Mouse (Mus musculus) cortical plate, adult 2 months (tissue): ENCODE data around the gene Gm10840. TPM values are rescaled to one million over a fixed set of nuclear protein-coding genes. Genes with fewer than 3 reads are reported as not detected.
"Not testable (repeated sequence)": the region's sequence is repeated elsewhere in the genome, so short reads cannot be mapped to it uniquely, and the experiment has no call there.

Experiments used
- H3K27ac ChIP-seq: fragments of 200-500 bp; 2 replicates; pipeline ENCODE4 v1.5.1; 2012; ENCODE audit warnings: low read length, control low read depth, inconsistent platforms; ENCODE audit not compliant: insufficient read depth
- H3K4me1 ChIP-seq: fragments of 200-500 bp; 2 replicates; pipeline ENCODE4 v1.6.1; 2011; ENCODE audit warnings: low read length; ENCODE audit not compliant: control insufficient read depth, insufficient read depth
- H3K4me3 ChIP-seq: fragments of 200-500 bp; 2 replicates; pipeline ENCODE4 v1.5.1; 2011; ENCODE audit warnings: mild to moderate bottlenecking, low read length, control low read depth; ENCODE audit not compliant: insufficient read depth
- CTCF ChIP-seq: fragments of 200-500 bp; IDR thresholded peaks from 2 replicates; pipeline ENCODE4 v1.5.1; 2011; ENCODE audit warnings: mild to moderate bottlenecking, control low read depth, low read length; ENCODE audit not compliant: insufficient read depth; ENCODE audit errors: extremely low read depth
- POLR2A ChIP-seq: fragments of 200-500 bp; IDR thresholded peaks from 2 replicates; pipeline ENCODE4 v1.6.1; 2011; ENCODE audit warnings: mild to moderate bottlenecking, low read length, control low read depth; ENCODE audit not compliant: insufficient read depth; ENCODE audit errors: extremely low read depth
- polyA plus RNA-seq: library from polyadenylated mRNA; depleted of rRNA; stranded (reverse); fragments of >200 nt; gene quantifications from 2 replicates; pipeline ENCODE4 v1.2.3, GENCODE M21; 2012; rRNA removed

The Gm10840 gene
- polyA plus RNA-seq: not detected in 2 replicates

DNA sequence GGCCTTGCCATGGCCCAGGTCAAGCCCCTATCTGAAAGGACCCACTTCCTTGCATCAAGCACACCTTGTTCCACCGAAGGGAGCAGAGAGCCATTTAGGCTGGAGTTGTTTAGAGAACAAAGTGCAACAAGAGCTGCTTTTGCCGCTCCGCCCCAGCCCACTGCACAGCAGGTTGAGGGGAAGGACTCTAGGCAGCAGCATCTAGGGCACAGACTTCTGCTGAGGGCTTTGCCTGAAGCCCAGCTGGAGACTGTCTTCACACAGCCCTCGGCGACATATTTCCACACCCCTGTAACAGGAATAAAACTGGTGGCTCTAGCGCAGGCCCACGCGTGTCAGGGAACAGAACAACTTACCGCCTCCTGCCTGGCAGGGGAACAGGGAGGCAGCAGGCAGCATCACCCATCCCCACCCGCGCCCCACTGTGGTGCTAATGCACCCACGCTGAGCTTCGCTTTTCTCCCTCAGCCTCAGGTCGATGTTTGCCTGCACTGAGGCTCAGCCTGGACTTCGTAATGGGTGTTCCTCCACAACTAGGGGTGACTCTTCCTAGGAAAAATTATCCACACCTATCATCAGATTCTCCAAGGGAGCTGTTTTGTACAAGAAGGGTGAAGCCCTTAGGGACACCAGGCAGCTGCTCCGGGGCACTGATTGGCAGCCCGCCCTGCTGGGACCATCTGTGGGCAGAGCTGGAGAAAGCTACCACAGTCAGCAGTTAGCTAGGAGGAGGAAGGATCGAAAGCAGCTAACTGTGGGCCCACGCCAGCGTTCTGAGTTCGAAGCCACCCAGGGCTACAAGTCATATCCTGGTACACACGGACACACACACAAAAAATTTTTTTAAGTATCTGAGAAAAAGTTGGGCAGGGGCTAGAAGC lies at the start of gene Gm10840, which contains the start of gene Limd2:
Gene Gm10840, plus strand, starts transcription at position 10 of the 881 bp plus-strand sequence.
Gene Limd2, minus strand, starts transcription at position 20 of the 881 bp plus-strand sequence.
- peak within 1 kb of the TSS; percentile 100 for H3K27ac ChIP-seq
- H3K4me3 ChIP-seq: peak within 1 kb of the TSS; percentile 93
- no peak for TF ChIP-seq CTCF
- TF ChIP-seq POLR2A: peak; percentile 76
- no peaks in the 10 kb centered on the region; the same call in 1 of the 2 replicates for H3K4me1 ChIP-seq

DNA sequence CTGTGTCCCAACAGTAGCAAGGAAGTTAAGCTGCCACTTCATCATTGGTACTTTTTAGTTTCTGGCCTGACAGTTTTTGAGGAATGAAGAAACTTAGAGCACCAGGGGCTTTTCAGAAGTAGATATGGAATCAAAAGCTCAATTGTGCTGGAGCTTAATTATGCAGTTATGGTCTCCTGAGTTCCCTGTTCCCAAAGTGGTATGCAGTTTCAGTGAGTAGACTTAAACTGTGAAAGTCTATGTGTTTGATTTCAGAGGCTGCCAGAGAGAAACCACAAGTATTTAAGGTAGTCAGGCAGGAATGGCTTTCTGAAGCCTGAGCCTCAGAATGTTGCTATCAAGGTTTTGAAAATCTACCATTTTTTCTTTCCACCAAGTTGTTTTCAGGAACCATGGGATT lies 49.0 kb upstream of the Gm10840 start:
- H3K27ac ChIP-seq: no peak overlapping the region
- no peaks in the 10 kb centered on the region for H3K4me1 ChIP-seq
- TF ChIP-seq POLR2A (no peak), CTCF (no peak)
- no peak overlapping the region for H3K4me3 ChIP-seq

- H3K4me3 ChIP-seq: no peak overlapping the region
- peaks cover 4% of the 10 kb centered on the region; the same call in 1 of the 2 replicates for H3K4me1 ChIP-seq
- no peak for TF ChIP-seq POLR2A
- TF ChIP-seq CTCF: no peak
- H3K27ac ChIP-seq: peak overlapping the region; percentile 12; the same call in 1 of the 2 replicates
These were observed 38.4 kb upstream of the Gm10840 start for GRCm38 (mm10) chr11:106122221-106122620.

- Histone ChIP-seq H3K4me3 (no peak overlapping the region), H3K4me1 (peaks cover 4% of the 10 kb centered on the region; the same call in 1 of the 2 replicates), H3K27ac (peak overlapping the region; percentile 12; the same call in 1 of the 2 replicates)
- TF ChIP-seq CTCF (no peak), POLR2A (no peak)
These were observed 37.9 kb upstream of the Gm10840 start for GRCm38 (mm10) chr11:106122736-106123135.

DNA sequence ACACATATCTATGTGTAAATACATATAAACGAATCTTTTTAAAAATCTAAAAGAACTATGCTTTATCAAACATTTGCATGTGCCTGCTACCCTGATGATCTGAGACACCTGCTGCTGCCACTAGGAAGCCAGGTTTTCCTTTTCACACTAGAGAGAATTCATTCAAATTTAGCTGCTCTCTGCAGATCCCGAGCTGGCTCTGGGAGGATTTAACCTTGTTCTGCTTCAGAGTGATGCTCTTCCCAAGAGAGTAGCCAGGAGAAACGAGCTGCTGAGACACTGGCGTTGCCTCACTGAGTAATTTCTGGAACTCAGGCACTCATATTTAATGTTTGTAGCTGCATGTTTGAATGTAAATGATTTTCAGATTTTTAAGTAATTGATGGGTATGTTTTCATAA lies 35.9 kb upstream of the Gm10840 start:
- Histone ChIP-seq H3K4me1 (peaks cover 4% of the 10 kb centered on the region; the same call in 1 of the 2 replicates), H3K4me3 (no peak overlapping the region), H3K27ac (no peak overlapping the region)
- TF ChIP-seq CTCF (no peak), POLR2A (no peak)

GRCm38 (mm10) chr11:106125827-106126226 lies 34.8 kb upstream of the Gm10840 start:
- Histone ChIP-seq H3K4me1 (peaks cover 4% of the 10 kb centered on the region; the same call in 1 of the 2 replicates), H3K27ac (no peak overlapping the region)
- no peak for TF ChIP-seq CTCF
- no peak for TF ChIP-seq POLR2A

GRCm38 (mm10) chr11:106126727-106127373 lies 33.8 kb upstream of the Gm10840 start:
- not testable (repeated sequence) for H3K4me3 ChIP-seq, H3K27ac ChIP-seq, H3K4me1 ChIP-seq

More at GRCm38 (mm10) chr11:106125827-106126226, 34.8 kb upstream of the Gm10840 start:
- no peak overlapping the region for H3K4me3 ChIP-seq

DNA sequence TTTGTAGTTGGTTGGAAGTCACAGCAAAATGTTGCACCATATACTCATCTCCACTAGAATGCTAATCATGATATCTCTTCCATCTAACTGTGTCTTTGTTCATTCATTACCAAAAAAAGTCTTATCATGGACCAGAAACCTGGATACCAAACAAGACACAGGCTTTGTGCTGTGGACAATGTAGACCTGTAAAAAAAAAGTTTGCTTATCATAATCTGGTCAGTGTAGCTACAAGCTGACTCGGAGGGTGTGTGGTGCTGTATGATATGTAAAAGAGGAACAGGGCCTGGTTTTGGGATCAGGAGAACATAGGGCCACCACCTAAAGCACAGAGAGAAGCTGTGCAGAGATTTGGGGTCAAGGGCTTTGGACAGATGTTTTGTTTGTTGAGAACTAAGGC lies 31.2 kb upstream of the Gm10840 start:
- no peaks in the 10 kb centered on the region; the same call in 1 of the 2 replicates for H3K4me1 ChIP-seq
- H3K27ac ChIP-seq: no peak overlapping the region
- TF ChIP-seq CTCF (no peak), POLR2A (no peak)
- H3K4me3 ChIP-seq: no peak overlapping the region

DNA sequence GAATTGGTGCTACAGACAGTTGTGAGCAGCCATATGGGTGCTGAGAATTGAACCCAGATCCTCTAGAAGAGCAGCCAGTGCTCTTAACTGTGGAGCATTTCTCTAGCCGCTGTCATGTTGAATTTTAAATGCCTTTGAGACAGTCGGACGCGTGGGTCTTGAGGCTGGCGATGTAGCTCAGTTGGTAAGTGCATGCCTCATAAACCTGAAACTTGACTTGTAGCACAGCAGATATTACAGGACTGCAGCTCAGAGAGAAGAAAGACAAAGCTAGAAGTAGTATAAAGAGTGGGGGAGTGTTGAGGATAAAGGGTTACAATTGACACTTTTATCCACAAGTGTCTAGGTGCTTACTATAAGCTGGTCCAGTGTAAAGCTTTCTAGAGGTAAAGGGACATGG lies 28.1 kb upstream of the Gm10840 start:
- Histone ChIP-seq H3K27ac (no peak overlapping the region), H3K4me1 (no peaks in the 10 kb centered on the region; the same call in 1 of the 2 replicates), H3K4me3 (no peak overlapping the region)
- TF ChIP-seq POLR2A (no peak), CTCF (no peak)
